Mouse (Mus musculus) neural tube, embryonic 13.5 days (tissue): Measurements from ENCODE around the gene Alg14. TPM values are rescaled to one million over a fixed set of nuclear protein-coding genes. Genes with fewer than 3 reads are reported as not detected.
A peak's percentile ranks its signal among the peaks of the same experiment; 100 is the strongest.

Experiments
- ATAC-seq: fragments of 200-750 bp; cut with Nextera tagmentation; 2 replicates; pipeline ENCODE4 v1.8.0; 2017; ENCODE audit warnings: low read depth, mild to moderate bottlenecking, moderate TSS enrichment, moderate library complexity
- H3K27ac ChIP-seq: fragments of 300-500 bp; sonication (generic); replicated peaks from 2 replicates; pipeline ENCODE4 v1.5.1; 2015; ENCODE audit warnings: moderate library complexity, mild to moderate bottlenecking, inconsistent platforms
- H3K27me3 ChIP-seq: fragments of 300-500 bp; sonication (generic); 2 replicates; pipeline ENCODE4 v1.6.1; 2015; ENCODE audit warnings: mild to moderate bottlenecking, inconsistent platforms
- H3K36me3 ChIP-seq: fragments of 300-500 bp; sonication (generic); 2 replicates; pipeline ENCODE4 v1.6.1; 2015; ENCODE audit warnings: mild to moderate bottlenecking, inconsistent platforms
- H3K4me1 ChIP-seq: fragments of 300-500 bp; sonication (generic); replicated peaks from 2 replicates; pipeline ENCODE4 v1.6.1; 2015; ENCODE audit warnings: inconsistent platforms
- H3K4me2 ChIP-seq: fragments of 300-500 bp; sonication (generic); 2 replicates; pipeline ENCODE4 v1.6.1; 2015; ENCODE audit warnings: inconsistent platforms, mild to moderate bottlenecking, moderate library complexity
- H3K4me3 ChIP-seq: fragments of 300-500 bp; sonication (generic); 2 replicates; pipeline ENCODE4 v1.5.1; 2015; ENCODE audit warnings: mild to moderate bottlenecking, inconsistent platforms
- H3K9ac ChIP-seq: fragments of 300-500 bp; sonication (generic); 2 replicates; pipeline ENCODE4 v1.6.1; 2015; ENCODE audit warnings: moderate library complexity, mild to moderate bottlenecking, inconsistent platforms
- H3K9me3 ChIP-seq: fragments of 300-500 bp; sonication (generic); 2 replicates; pipeline ENCODE4 v1.6.1; 2016; ENCODE audit warnings: inconsistent platforms
- WGBS: fragments of 180-500 bp; shearing (Covaris S2); methylation state at CpG from one replicate; pipeline ENCODE4 v1.1.7; 2015; 5-methylcytosine and 5-hydroxymethylcytosine counted together
- polyA plus RNA-seq: library from polyadenylated mRNA; unstranded; fragments of >200 nt; fragmentation: Nextera tagmentation; extraction: Ambion mirVana; gene quantifications from 2 replicates; pipeline ENCODE4 v1.2.1, GENCODE M21; 2015

The Alg14 gene
- polyA plus RNA-seq, result 37.9 and 39.3 TPM in 2 replicates

DNA sequence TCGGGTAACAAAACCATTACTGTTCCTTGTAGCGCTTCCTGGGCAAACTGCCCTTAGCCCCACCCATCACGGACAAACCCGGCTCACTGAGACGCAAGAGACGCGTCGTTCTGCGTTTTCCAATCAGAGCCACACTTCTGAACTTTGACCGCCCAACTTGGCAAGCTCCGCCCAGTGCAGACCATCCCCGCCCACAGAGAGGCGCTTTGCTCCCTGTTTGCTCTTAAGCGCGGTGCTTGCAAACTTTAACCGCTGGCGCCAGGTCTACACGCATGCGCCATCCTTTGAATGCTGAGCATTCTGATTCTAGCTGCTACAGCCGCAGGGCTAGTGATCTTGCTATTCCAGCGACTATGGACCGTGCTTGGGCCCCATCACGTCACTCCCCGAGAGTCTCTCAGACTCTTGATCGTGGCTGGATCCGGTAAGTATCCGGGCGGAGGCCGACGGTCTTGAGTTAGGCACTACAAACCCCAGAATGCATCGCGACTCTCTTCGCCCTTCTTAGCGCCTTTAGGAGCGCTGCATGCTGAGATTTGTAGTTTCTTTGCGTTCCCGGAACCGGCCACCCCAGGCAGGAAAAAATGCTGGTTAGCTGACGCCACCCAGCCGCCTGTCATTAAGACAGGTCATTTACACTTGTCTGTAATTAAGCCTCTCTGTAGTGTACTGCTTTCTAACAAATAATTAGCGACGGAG is at the start of gene Alg14:
Gene Alg14 (plus strand): TSS at position 214 of the 699 bp plus-strand sequence.
- H3K4me2 ChIP-seq, result peak within 1 kb of the TSS; percentile 61
- WGBS, result under 1% methylated on average over 42 of the region's 42 CpGs

DNA sequence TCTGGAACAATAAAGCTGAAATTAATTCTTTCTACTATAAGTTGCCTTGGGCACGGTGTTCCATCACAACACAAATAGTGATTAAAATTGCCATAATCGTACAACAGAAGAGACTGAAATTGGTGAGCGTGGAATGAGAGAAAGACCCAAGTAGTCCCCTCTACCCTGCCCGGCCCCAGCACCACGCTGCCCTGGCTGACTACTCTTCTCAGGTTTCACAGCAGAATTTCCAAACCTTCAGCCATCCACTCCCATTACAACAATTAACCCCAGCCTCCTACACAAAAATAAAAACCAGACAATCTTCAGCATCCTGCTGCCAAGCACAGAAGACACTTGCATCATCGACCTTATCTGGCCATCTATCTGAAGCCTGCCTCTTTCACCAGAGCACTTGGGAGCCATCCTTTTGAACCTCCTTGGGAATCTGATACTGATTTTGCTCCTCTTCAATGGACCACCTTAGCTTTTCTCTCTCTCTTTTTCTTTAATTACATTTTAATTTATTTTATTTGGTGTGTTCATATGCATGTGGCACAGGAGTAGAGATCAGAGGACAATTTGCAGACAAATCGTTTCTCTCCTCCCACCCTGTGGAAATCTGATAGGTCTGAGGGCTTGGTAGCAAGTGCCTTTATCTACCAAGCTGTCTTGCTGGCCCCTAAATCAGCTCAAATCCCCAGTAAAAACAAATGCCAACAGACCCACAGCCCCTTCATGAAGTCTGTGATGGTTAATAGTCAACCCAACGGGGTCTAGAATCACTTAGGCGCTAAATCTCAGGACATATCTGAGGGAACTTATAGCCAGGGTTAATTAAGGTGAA is 49.2 kb upstream of the Alg14 start:
- H3K4me3 ChIP-seq, result no peak overlapping the region
- no peak overlapping the region for H3K9ac ChIP-seq
- H3K36me3 ChIP-seq, result no peaks in the 10 kb centered on the region
- no peak overlapping the region for H3K27ac ChIP-seq
- H3K9me3 ChIP-seq, result no peaks in the 10 kb centered on the region
- 74% methylated on average over 9 of the region's 9 CpGs for WGBS
- no peak for ATAC-seq
- H3K4me1 ChIP-seq, result peaks cover 11% of the 10 kb centered on the region
- H3K4me2 ChIP-seq, result no peak overlapping the region
- no peaks in the 10 kb centered on the region for H3K27me3 ChIP-seq

More for the DNA sequence above, at the start of gene Alg14:
- Histone ChIP-seq H3K9ac (peak within 1 kb of the TSS; percentile 76), H3K27ac (peak within 1 kb of the TSS; percentile 94), H3K36me3 (no peaks in the 10 kb centered on the region), H3K9me3 (no peaks in the 10 kb centered on the region), H3K4me1 (peaks cover 6% of the 10 kb centered on the region), H3K27me3 (no peaks in the 10 kb centered on the region), H3K4me3 (peak within 1 kb of the TSS; percentile 67)
- ATAC-seq, result peak; percentile 97

DNA sequence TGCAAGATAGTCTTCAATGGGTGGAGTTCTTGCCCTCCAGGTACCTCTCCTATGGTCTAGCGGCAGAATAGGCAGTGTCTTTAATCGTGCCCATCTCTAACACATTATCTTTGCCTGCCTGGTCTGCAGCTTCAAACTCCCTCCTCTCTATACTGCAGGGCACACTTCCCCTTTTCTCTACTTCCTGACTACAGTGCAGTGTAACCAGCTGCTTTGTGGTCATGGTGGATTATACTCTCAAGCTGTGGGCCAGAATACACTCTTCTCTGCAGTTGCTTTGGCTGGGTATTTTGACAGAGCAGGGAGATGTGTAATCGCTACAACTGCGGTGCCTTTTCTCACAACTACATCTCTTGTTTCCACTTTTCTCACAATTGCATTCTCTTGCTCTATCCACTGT is 48.6 kb upstream of the Alg14 start:
- Histone ChIP-seq H3K9me3 (no peaks in the 10 kb centered on the region), H3K4me2 (no peak overlapping the region), H3K4me1 (peaks cover 11% of the 10 kb centered on the region), H3K27ac (no peak overlapping the region), H3K36me3 (no peaks in the 10 kb centered on the region), H3K9ac (no peak overlapping the region), H3K27me3 (no peaks in the 10 kb centered on the region), H3K4me3 (no peak overlapping the region)
- WGBS, result 79% methylated on average over 4 of the region's 4 CpGs
- no peak; the same call in 1 of the 2 replicates for ATAC-seq

DNA sequence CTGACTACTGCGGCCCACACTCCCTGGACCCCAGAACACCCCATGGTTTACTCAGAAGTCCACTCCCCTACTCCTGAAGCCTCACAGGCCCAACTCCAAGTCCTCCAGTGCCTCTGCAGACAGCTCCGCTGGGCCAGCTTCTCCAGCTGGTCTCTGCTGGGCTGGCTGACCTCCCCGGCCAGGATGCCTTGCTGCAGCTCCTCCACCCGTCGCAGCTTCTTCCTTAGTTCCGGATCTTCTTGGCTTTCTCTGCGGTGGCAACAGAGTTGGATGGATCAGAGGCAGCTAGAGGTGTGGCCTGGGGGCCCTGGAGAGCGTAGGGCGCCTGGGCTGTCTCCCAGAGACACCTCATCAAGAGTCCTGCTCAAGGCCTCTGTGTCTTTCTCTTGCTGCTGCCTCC is 41.5 kb upstream of the Alg14 start:
- WGBS, result 94% methylated on average over 9 of the region's 9 CpGs
- H3K27ac ChIP-seq, result no peak overlapping the region
- H3K4me3 ChIP-seq, result no peak overlapping the region
- peaks cover 8% of the 10 kb centered on the region for H3K4me1 ChIP-seq
- no peaks in the 10 kb centered on the region for H3K36me3 ChIP-seq
- H3K4me2 ChIP-seq, result no peak overlapping the region
- H3K9me3 ChIP-seq, result no peaks in the 10 kb centered on the region
- H3K9ac ChIP-seq, result no peak overlapping the region
- no peak for ATAC-seq
- no peaks in the 10 kb centered on the region for H3K27me3 ChIP-seq

DNA sequence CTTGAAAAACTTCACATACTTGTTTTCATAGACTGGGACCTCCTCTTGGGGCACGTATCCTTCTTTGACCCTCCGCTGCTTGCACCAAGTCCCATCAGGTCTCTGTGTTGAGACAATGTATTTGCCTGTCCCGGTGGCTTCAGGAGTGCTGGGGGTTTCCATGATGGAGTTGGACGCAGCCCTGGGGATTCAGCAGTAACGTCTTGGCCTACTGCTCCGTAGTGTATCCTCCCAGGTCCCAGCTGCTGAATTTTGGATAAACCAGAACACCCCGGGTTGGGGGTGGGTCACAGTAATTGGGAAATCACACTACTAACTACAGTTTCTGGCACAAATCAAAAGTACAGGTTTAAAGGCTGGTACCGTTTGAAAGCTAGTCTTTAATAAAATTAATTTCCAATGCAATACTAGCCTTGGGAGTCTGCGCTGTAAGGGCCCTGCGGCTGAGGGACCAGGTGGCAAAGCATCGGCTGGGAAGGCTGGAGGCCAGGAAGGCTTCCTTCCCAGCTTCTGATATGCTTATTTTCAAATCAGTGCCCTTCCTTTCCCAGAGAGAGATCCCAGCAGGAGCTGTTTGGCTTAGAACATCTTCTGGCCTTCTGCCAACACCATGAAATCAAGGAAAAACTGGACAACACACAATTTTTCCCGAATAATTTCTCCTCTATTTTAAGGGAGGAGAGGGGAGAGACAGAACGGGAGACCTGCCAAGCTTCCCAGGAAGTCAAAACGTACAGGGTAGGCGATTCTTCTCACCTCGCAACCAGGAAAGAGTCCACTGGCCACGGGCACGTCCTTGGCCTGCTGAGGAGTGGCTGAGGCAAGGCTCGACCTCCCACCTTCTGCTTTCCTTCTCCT is 40.8 kb upstream of the Alg14 start:
- H3K4me1 ChIP-seq, result peaks cover 8% of the 10 kb centered on the region
- 70% methylated on average over 19 of the region's 19 CpGs for WGBS
- H3K9me3 ChIP-seq, result no peaks in the 10 kb centered on the region
- H3K4me3 ChIP-seq, result no peak overlapping the region
- H3K27me3 ChIP-seq, result no peaks in the 10 kb centered on the region
- no peaks in the 10 kb centered on the region for H3K36me3 ChIP-seq
- ATAC-seq, result no peak
- H3K9ac ChIP-seq, result no peak overlapping the region
- no peak overlapping the region for H3K27ac ChIP-seq
- no peak overlapping the region for H3K4me2 ChIP-seq

DNA sequence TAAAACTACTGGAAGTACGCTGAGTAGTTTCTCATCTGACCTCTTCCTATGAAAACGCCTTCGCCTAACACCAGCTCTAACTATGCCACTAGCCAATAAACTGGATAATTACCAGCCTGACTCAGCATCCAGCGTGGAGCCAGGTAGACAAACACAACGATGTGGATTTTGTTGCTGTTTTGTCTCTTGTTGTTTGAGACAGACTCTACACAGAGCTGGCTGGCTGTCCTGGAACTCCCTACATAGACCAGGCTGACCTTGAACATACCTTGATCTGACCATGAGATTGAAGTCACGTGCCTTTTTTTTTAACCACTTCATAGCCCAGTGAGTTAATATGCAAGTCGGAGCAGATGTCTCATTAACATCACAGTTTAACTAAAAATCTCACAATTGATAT is 36.1 kb upstream of the Alg14 start:
- H3K9ac ChIP-seq, result no peak overlapping the region
- no peak for ATAC-seq
- peaks cover 17% of the 10 kb centered on the region for H3K27me3 ChIP-seq
- no peaks in the 10 kb centered on the region for H3K36me3 ChIP-seq
- no peaks in the 10 kb centered on the region for H3K9me3 ChIP-seq
- H3K4me1 ChIP-seq, result peaks cover 8% of the 10 kb centered on the region
- 86% methylated on average over 7 of the region's 7 CpGs for WGBS
- H3K4me2 ChIP-seq, result no peak overlapping the region
- no peak overlapping the region for H3K27ac ChIP-seq
- no peak overlapping the region for H3K4me3 ChIP-seq

DNA sequence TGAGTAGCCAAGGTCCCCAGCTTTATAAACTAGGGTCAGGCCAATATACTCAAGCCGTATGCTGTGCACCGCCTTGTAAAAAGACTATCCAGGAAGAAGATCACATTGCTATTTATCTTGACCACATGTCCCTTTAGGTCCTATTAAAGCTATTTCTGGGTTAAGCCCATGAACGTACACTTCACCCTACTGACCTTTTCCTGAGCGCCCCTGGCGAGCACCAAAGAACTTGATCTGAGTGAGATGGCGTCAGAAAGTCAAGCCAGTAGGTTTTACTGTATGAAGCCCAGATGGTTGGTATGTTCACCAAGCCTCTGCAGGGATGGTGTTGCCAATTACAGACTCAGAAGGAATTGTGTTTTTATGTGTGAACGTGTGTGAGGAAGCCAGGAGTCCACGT is 35.4 kb upstream of the Alg14 start:
- no peak overlapping the region for H3K27ac ChIP-seq
- H3K4me3 ChIP-seq, result no peak overlapping the region
- H3K4me1 ChIP-seq, result peaks cover 2% of the 10 kb centered on the region; the same call in 1 of the 2 replicates
- 89% methylated on average over 8 of the region's 8 CpGs for WGBS
- H3K36me3 ChIP-seq, result no peaks in the 10 kb centered on the region
- peaks cover 23% of the 10 kb centered on the region for H3K27me3 ChIP-seq
- no peak overlapping the region for H3K4me2 ChIP-seq
- no peak for ATAC-seq
- H3K9me3 ChIP-seq, result no peaks in the 10 kb centered on the region
- no peak overlapping the region for H3K9ac ChIP-seq

DNA sequence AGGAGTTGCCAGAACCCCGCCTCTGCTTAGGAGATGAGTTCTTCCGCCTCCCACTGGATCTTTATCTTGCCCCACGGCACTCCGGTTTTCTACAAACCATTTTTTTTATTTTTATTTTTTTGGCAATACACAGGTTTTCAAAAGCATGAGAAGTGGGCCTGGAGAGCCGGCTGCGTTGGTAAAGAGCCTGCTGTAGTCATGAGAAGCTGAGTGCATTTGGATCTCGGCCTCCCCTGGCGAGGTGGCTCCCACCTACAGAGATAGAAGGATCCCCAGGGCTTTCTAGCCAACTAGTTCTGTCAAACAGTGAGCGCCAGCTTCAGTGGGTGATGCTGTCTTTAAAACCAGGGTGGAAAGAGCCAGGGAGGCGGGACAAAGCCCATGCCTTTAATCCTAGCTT is 34.2 kb upstream of the Alg14 start:
- peaks cover 4% of the 10 kb centered on the region; the same call in 1 of the 2 replicates for H3K4me1 ChIP-seq
- no peak overlapping the region for H3K4me3 ChIP-seq
- 88% methylated on average over 10 of the region's 10 CpGs for WGBS
- no peaks in the 10 kb centered on the region for H3K36me3 ChIP-seq
- H3K27ac ChIP-seq, result no peak overlapping the region
- H3K9me3 ChIP-seq, result no peaks in the 10 kb centered on the region
- no peak for ATAC-seq
- H3K4me2 ChIP-seq, result no peak overlapping the region
- no peak overlapping the region for H3K9ac ChIP-seq
- peaks cover 35% of the 10 kb centered on the region for H3K27me3 ChIP-seq

DNA sequence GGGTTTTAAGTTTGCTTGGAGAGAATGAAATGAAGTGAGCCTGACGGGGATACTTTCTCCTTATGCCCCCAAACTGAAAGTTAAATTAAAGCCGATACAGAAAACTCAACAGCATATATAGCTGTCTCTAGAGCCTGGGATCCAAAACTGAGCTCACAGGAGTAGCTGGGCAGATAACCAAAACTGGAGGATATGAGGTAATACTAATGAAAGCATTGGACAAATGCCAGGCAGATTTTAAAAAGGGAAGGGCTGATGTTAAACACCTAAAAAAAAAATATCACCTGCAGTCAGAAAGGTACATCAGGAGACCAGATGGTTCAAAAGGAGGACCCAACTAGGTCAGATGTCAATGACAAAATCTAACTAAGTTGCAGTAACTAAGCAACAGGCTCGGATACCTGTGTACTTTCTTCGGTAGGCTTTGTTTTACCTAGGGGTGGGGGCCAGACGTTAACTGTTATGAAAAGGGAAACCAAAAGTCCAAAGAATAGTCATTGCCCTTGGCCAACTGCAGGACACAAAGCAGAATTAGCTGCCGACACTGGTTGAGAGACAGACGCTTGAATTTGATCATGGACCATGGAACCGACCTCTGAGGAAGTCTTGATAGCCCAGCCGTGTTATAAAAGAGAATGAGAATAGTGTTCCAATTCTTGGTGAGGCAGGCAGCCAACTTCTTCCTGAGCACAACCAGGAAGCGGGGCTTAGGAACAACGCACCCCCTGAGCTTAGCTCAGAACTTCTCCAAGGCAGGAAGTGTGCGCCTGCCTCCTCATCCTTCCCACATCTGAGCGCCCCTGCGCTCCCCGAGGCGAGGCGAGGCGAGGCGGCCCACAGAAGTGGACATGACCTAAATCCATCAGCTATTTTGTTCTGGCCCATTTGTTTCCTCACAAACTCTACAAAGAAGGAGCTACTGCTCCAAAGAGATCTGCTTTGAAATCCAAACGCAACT is 32.8 kb upstream of the Alg14 start:
- Histone ChIP-seq H3K27ac (no peak overlapping the region), H3K9ac (no peak overlapping the region), H3K4me3 (no peak overlapping the region), H3K4me2 (no peak overlapping the region), H3K36me3 (no peaks in the 10 kb centered on the region), H3K9me3 (no peaks in the 10 kb centered on the region), H3K27me3 (peaks cover 40% of the 10 kb centered on the region), H3K4me1 (peaks cover 4% of the 10 kb centered on the region; the same call in 1 of the 2 replicates)
- no peak for ATAC-seq
- WGBS, result 79% methylated on average over 20 of the region's 20 CpGs

DNA sequence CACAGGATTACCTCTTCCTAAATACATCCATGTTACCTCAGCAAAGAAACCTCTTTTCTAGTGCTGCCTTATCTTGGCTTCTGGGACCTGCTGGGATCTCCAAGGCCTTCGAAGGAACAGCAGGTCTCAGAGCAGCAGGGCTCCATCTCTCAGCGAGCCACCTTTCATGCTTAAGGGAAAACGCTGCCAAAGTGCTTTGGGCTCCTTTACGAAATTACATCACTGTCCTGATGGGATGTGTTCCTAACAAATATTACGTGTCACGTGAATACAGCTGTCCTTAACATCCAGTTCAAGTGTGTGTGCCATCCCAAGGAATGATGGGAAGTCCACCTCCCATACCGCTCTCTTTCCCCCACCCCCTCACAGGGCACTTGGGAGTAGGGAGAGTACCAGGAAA is 31.5 kb upstream of the Alg14 start:
- WGBS, result 79% methylated on average over 7 of the region's 7 CpGs
- Histone ChIP-seq H3K36me3 (no peaks in the 10 kb centered on the region), H3K4me1 (peaks cover 4% of the 10 kb centered on the region; the same call in 1 of the 2 replicates), H3K9ac (no peak overlapping the region), H3K4me3 (no peak overlapping the region), H3K9me3 (no peaks in the 10 kb centered on the region), H3K27ac (no peak overlapping the region), H3K27me3 (peaks cover 52% of the 10 kb centered on the region), H3K4me2 (no peak overlapping the region)
- no peak for ATAC-seq

DNA sequence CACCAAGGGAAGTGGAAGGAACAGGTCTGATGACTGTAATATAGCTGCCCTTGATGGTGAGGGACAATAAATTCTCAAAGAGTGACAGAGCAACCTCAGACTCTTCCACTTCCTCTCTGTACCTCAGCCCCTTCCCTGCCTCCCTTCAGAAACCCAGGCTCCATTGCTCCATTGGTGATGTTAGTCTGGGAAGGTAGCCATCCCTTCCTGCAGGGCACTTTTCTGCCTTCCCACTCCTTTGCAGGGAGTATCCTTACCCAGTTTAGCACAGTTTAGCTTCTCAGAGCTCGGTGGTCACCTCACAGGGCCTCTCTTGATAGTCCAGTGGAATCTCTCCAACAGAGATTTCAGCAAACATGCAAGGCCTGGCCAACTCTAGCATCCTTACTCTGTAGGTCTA is 30.7 kb upstream of the Alg14 start:
- Histone ChIP-seq H3K4me2 (no peak overlapping the region), H3K27me3 (peaks cover 53% of the 10 kb centered on the region), H3K4me3 (no peak overlapping the region), H3K4me1 (peaks cover 4% of the 10 kb centered on the region; the same call in 1 of the 2 replicates), H3K27ac (no peak overlapping the region), H3K9me3 (no peaks in the 10 kb centered on the region), H3K36me3 (no peaks in the 10 kb centered on the region), H3K9ac (no peak overlapping the region)
- ATAC-seq, result no peak
- WGBS, result 69% methylated on average over 1 of the region's 1 CpGs
